Mouse (Mus musculus): ENCODE results near the gene H60b. TPM values are rescaled to one million over a fixed set of nuclear protein-coding genes. Genes with fewer than 3 reads are reported as not detected.
A peak's percentile ranks its signal among the peaks of the same experiment; 100 is the strongest.
"Not testable (repeated sequence)": the region's sequence is repeated elsewhere in the genome, so short reads cannot be mapped to it uniquely, and the experiment has no call there.

The H60b gene
- total RNA-seq, 1 experiment from 2014 or later: not detected

DNA sequence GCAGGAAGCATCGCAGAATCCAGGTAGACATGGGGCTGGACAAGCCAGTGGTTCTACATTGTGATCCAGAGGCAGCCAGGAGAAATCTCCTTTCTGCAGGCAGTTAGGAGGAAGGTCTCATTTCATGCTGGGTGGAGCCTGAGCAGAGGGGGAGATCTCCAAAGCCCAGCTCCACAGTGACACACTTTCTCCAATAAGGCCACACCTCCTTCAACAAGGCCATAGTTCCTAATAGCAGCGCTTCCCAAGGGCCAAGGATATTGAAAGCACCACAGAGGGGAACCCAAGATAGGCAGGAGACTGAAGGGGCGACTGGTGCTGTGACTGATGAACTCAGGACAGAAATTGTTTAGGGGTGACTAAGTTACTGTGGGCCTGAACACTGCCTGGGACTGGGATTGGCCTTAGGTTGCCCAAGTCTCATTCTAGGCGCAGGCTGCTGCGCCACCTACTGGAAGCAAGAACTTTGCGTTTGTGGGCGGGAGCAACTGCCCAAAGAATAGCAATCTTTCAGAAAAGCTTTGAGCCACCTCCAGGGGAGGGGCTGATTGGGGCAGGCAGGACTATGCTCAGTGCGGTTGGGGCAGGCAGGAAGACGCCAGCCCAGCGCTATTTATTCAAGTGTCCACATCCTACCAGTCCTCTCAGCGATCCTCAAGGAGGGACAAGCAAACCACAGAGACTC, 53.8 kb downstream of the H60b start:
- peak; percentile 83 to 85 for ATAC-seq (replicated peaks in 1 of 2; ENCODE audit: insufficient read depth in 1 of 2, low FRiP score in 2 of 2, low TSS enrichment in 1 of 2, low read depth in 1 of 2, poor library complexity in 2 of 2, severe bottlenecking in 2 of 2)

DNA sequence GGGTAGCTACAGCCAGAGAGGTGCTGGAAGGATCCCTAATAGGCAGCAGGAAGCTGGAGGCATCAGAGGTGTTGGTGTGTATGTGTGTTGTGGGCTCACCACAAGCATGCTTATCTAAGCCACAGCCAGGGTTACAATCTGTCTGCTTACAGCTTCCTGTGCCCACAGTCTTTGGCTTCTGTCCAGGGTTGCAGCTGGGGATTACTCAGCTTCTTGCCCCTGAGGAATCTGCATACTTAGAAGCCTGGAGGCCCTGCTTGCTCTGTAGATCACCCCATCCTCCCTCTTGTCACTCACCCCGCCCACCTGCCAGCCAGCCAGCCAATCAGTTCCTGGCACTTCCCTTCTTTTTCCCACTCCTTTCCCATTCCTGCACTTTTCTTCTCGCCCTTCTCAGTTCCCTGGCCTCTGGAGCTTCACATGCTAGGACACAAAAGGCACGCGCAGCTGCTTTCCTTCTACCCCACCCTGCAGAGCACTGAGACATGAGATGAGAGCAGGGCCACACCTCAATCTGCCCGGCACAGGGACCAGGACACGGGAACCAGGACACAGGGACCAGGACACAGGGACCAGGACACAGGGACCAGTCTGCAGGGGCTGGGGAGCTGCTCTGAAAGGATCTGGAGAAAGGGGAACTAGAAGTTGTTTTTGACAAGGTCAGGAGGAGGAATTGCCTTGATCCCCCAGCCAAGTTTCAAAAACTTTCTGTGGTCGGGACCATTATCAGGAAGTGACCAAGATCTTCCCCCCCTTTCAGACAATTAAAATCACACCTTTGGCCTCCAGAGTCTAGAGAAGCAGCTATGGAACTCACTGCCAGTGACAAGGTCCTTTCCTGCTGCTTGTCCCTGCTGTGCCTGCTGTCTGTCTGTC, 65.3 kb downstream of the H60b start:
- peak; percentile 83 to 87 for ATAC-seq (replicated peaks in 1 of 2; ENCODE audit: insufficient read depth in 1 of 2, low FRiP score in 2 of 2, low TSS enrichment in 1 of 2, low read depth in 1 of 2, poor library complexity in 2 of 2, severe bottlenecking in 2 of 2)

DNA sequence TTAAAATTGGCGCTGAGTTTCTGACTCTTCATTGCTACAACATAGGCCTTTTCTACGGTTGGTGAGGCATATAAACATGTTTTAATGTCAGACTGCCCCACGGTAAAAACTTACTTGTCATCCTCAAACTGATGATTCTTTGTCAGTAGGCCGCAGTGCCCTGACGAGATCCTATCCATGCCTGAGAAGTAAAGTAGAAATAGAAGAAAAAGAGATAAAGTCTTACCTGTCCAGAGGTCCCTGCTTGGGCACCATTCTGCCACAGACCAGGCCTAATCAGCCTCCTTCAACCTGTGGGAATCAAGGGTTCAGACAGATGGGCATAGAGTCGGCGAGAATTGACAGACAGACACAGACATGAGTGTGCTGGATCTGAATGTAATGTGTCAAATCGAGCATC, 106.7 kb downstream of the H60b start:
- ATAC-seq (replicated peaks in 1 of 2; ENCODE audit: insufficient read depth in 1 of 2, low FRiP score in 2 of 2, low TSS enrichment in 1 of 2, low read depth in 1 of 2, poor library complexity in 2 of 2, severe bottlenecking in 2 of 2): no peak

DNA sequence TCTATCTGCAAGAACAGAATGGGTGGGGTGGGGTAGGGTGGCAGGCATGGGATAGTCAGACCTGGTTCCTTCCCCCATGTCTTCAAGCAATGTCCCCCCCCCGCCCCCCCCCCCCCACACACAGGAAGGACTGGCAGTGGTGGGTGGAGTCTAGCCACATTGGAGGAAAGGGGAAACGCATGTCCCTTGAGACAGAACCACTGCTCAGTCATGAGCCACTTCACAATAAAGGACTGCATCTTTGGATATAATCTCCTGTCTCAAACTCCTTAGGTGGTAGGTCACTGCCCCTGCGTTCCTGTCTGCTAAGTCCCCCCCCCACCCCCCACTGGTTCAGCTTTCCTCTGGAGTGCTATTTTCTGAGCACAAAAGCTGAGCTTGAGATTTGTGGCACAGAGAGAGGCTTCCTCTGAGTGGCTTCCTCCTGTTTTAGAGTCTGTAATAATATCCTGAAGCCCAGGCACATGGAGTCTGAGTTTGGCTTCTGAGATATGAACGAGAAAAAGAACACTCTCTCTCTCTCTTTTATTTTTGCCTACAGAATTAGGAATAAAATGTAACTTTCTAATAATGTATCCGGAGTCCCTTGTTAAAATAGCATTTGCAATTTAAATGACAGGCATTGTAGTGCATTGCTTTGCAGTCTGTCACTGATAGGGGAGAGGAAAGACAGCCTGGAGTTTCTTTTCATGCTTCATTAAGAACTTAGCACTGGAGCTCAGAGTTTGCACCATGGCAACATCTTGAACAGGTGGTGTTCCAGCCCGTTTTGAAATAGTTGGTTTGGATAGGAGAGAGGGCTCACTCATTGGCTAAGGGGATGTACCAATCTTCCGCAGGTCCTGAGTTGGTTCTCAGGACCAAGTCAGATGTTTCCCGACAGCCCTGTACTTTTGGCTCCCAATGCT, 112.7 kb downstream of the H60b start:
- ATAC-seq (replicated peaks in 1 of 2; ENCODE audit: insufficient read depth in 1 of 2, low FRiP score in 2 of 2, low TSS enrichment in 1 of 2, low read depth in 1 of 2, poor library complexity in 2 of 2, severe bottlenecking in 2 of 2): not testable (repeated sequence)

DNA sequence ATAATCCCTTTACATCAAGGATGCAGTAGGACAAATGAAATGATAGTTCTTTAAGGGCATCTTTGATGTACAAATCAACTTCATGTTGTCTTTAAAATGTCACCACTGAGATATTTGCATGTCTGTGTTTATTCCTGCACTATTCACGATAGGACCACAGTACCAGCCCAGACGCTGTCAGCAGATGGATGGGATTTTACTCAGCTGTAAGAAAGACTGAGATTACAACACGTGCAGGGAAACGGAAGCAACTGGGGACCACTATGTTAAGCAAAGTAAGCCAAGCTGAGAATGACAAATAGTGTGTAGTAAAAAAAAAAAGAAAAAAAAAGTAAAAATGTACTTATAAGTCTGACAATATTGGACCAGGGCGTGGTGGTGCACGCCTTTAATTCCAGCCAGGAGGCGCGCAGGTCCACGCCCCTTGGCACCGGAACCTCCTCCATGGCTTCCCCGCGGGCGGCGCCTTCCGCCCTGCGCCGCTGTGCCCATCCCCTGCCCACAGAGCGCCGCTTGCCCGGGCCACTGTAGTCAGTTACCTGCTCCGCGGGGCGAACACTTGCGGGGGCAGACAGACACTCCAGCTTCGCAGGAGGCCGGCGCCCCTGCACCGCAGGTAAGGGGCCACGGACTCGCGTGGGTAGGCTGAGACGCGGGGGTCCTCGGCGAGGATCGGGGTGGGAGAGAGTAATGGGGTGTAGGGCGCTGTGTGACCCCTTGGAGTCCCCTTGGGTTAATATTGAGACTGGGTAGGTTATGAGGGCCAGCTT, 114.7 kb downstream of the H60b start:
- peak; percentile 39 to 53; a peak in 1 of 4 replicates for ATAC-seq (replicated peaks in 1 of 2; ENCODE audit: insufficient read depth in 1 of 2, low FRiP score in 2 of 2, low TSS enrichment in 1 of 2, low read depth in 1 of 2, poor library complexity in 2 of 2, severe bottlenecking in 2 of 2)

DNA sequence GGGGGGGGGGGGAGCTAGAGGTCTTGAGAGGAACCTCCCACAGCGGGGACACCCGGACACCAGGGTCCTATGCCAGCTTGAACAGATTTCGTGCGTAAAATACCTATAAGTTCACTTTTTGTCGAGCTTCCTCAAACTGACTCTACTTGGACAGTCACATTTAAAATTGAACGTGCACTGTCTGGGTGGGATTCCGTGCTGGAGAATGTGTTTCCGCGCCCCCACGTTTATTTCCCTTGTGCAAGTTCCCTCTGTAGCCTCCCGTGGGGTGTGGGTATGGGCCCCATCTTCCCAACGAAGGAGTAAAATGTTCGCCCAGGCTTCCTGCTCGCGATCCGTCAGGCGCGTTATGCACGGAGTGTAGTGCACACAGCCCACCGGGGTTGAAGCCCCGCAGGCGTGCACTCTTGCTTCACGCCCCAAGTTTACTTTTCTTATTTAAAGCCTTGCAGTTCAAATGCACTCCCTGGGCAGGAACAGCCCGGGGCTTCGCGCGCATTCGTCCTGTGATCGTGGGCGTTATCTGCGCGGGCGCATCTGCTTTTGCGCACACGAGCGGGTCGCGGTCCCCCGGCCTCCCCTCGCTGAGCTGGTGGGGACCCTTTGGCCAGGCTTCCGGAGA, 115.4 kb downstream of the H60b start:
- ATAC-seq (replicated peaks in 1 of 2; ENCODE audit: insufficient read depth in 1 of 2, low FRiP score in 2 of 2, low TSS enrichment in 1 of 2, low read depth in 1 of 2, poor library complexity in 2 of 2, severe bottlenecking in 2 of 2): no peak

DNA sequence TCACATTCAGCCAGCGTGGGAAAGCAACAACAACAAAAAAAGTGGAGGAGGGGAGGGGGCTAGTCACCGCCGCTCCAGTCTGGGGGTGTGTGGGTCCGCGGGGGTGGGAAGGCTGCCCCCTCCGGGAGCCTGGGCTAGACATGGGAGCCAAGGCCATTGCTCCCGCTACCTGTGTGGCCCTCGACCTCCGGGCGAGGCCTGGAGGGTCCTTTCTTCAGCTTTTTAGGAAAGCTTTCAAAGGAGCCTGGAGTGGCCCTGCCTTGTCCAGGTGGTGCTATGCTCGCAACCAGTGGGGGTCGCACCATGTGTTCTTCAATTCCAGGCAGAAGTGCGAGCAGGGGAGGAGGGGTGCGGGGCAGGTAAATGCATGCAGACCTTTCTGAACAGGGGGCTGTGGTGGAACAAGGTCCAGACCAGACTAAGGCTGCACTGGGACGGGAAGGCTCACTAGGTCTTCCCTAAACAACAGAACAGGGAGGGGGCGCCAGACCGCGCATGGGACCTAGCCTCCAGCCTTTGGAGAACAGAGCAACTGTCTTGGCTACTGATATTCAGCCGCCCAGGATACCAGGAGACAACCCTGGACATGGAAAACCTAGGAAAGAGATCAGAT, 116.2 kb downstream of the H60b start:
- no peak for ATAC-seq (replicated peaks in 1 of 2; ENCODE audit: insufficient read depth in 1 of 2, low FRiP score in 2 of 2, low TSS enrichment in 1 of 2, low read depth in 1 of 2, poor library complexity in 2 of 2, severe bottlenecking in 2 of 2)

DNA sequence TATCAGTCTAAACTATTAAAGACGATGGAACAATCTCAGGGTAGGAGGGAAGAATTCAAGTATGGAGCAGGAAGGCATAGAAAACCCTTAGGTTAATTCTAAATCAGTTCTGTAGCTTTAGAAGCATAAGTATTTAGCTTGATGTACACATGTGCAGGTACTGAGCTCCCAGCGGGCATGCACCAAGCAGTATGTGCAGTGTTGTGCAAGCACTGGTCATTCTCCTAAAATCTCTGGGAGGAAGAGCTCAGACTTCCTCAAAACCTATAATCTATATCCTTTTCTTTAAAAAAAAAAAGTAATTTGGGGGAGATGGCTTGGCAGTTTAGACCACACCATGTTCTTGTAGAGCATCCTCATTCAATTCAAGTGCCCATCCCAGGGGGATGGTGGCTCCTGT, 120.1 kb downstream of the H60b start:
- not testable (repeated sequence) for ATAC-seq (replicated peaks in 1 of 2; ENCODE audit: insufficient read depth in 1 of 2, low FRiP score in 2 of 2, low TSS enrichment in 1 of 2, low read depth in 1 of 2, poor library complexity in 2 of 2, severe bottlenecking in 2 of 2)

DNA sequence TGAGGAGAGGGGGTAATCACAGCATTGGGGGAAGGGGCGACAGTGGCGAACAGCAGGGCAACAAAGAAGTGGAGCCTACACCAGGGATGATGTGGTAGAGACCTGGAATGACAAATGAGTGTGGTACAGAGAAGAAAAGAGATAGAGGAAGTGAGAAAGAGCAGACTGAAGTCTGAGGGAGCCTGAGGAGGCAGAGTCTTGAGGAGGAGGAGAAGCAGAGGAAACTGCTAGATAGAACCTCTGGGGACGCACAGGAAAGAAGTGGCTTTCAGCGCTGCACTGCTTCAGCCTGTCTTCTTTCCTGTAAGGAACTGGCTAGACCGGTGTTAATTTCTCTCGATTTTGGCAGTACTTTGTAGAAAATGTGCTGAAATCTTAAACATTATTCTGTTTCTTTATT, 124.4 kb downstream of the H60b start:
- peak; percentile 37 to 42; a peak in 2 of 4 replicates for ATAC-seq (replicated peaks in 1 of 2; ENCODE audit: insufficient read depth in 1 of 2, low FRiP score in 2 of 2, low TSS enrichment in 1 of 2, low read depth in 1 of 2, poor library complexity in 2 of 2, severe bottlenecking in 2 of 2)

DNA sequence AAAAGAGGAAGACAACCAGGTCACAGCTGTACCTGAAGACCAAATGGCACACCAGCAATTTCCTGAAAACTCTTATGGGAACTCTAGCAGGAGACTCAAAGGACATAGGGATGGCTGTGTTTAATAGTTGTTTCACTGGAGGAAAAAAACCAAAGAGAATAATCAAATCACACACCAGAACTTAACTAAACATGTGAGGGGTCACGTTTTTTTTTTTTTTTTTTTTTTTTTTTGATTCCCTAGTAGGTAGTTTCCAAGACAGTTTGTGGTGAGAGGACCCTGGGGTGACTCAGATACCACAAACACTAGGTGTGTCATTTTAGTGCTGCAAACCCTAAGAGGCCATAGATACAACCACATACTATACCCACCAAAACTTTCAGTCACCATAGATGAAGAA, 137.3 kb downstream of the H60b start:
- no peak for ATAC-seq (replicated peaks in 1 of 2; ENCODE audit: insufficient read depth in 1 of 2, low FRiP score in 2 of 2, low TSS enrichment in 1 of 2, low read depth in 1 of 2, poor library complexity in 2 of 2, severe bottlenecking in 2 of 2)

DNA sequence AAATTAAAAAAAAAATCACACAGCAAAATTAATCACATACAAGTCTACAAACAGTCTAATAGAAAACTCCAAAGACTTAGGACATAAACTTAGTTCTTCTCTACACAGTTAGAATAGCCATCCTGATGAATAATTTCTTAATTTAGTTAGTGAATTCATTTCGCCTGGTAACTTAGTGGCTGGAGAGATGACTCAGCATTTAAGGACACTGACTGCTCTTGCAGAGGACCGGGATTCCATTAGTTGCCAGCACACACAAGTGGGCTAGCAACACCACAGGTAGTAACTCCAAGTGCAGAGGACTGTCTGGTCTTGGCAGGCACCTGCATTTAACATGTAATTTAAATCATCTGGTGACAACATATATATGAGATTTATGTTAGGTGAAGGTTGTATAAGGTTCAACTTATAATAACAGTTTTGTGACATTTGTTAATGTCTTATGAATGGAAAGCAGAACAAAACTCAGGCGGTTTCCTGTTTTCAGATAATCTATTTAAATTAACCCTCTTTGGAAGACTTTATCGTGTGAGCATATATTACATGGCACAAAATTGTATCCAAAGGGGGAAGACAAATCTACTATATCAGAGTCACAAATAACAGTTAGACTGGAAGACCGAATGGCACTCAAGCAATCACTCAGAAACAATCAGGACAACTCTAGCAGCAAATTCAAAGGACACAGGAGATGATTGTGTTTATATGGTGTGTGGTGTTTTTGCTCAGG, 138.8 kb downstream of the H60b start:
- ATAC-seq (replicated peaks in 1 of 2; ENCODE audit: insufficient read depth in 1 of 2, low FRiP score in 2 of 2, low TSS enrichment in 1 of 2, low read depth in 1 of 2, poor library complexity in 2 of 2, severe bottlenecking in 2 of 2): no peak

DNA sequence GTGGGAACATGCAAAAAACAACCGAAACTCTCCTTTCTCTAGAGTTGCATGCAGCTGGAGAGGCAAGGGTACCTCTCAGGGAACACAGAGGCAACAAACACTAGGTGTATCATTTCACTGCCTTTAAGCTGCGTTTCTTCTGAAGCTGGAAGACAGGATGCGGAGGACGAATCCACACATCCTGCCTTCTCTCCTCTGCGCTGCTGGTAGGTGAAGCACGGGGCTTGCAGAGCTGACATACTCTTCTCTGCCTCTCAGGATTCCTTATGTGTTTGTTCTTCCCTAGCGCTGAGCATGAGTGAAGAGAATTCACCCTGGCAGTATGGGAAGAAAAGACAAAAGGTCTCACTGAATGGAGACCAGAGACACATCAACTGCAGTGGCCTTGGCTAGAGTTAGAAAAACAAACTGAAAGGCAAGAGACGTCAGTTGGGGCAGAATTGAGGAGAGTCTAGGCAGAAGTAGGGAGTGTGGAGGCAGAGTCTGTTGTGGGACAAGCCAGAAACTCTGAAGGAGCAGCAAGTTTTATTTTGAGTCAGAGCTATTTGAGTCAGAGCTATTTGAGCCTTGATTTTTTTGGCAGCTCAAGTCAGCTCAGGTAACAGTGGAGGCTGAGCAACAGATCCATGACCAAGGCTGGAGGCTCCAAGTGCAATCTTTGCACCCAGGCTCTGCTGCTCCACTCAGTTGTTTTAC, 139.5 kb downstream of the H60b start:
- no peak for ATAC-seq (replicated peaks in 1 of 2; ENCODE audit: insufficient read depth in 1 of 2, low FRiP score in 2 of 2, low TSS enrichment in 1 of 2, low read depth in 1 of 2, poor library complexity in 2 of 2, severe bottlenecking in 2 of 2)

DNA sequence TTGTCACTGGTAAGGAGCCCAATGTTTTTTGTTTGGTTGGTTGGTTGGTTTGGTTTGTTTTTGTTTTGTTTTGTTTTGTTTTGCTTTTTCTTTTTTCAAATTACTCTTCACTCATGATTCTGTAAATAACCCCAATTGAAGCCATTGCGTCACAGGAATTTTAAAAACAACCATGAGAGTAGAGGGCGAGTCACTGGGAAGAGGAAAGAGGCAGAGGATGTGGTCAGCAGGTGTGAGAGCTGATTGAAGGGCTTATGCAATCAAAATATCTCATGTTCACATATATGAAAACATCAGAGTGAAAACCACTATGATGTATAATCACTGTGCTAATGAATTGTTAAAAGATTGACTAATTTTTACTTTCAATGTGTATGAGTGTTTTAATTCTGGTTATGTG, 140.9 kb downstream of the H60b start:
- ATAC-seq (replicated peaks in 1 of 2; ENCODE audit: insufficient read depth in 1 of 2, low FRiP score in 2 of 2, low TSS enrichment in 1 of 2, low read depth in 1 of 2, poor library complexity in 2 of 2, severe bottlenecking in 2 of 2): peak in 1 of 2 experiments; percentile 23; a peak in 2 of 4 replicates

DNA sequence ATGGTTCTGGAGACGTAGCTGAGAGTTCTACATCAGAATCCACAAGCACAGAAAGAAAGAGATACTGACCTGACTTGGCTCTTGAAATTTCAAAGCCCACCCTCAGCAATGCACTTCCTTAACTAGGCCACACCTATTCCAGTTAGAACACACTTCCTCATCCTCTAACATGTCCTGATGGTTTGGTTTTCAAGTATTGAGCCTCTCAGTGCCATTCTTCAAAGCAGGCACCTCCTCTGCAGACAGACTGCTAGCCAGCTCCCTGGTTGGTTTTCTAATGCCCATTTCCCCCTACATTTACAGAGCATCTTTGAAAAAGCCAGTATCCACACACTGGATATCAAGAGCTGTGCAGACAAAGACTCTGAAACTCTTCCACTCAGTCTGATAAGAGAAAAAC, 143.3 kb downstream of the H60b start:
- peak; percentile 26 to 43; a peak in 1 of 4 replicates for ATAC-seq (replicated peaks in 1 of 2; ENCODE audit: insufficient read depth in 1 of 2, low FRiP score in 2 of 2, low TSS enrichment in 1 of 2, low read depth in 1 of 2, poor library complexity in 2 of 2, severe bottlenecking in 2 of 2)

Data from hematopoietic stem cell, adult 5-6 weeks (primary cell).